Mouse (Mus musculus) MEL (cell line): Measurements from ENCODE around the gene Gm42420. TPM values are rescaled to one million over a fixed set of nuclear protein-coding genes. Genes with fewer than 3 reads are reported as not detected.

Experiments used
- DNase-seq: peaks from one replicate; pipeline ENCODE4 v3.0.0; 2011; ENCODE audit warnings: low read depth, low spot score
- H3K27ac ChIP-seq: 2 replicates; pipeline ENCODE4 v1.5.1; 2012; ENCODE audit warnings: low read depth, mild to moderate bottlenecking, control low read depth, low read length, moderate library complexity; ENCODE audit not compliant: control insufficient read depth
- H3K27me3 ChIP-seq, 2 experiments: fragments of 150-350 bp in 1 of 2; sonication (generic) in 1 of 2; 2 replicates each; pipeline ENCODE4 v1.6.1; 2012; ENCODE audit warnings: low read length in 2 of 2, mild to moderate bottlenecking in 2 of 2, improper control_type of control experiment in 1 of 2, moderate library complexity in 1 of 2; ENCODE audit not compliant: insufficient read depth in 2 of 2, control insufficient read depth in 1 of 2
- H3K36me3 ChIP-seq, 2 experiments: 2 replicates each; pipeline ENCODE4 v1.6.1; 2012 to 2014; ENCODE audit warnings: low read length in 2 of 2, improper control_type of control experiment in 1 of 2, inconsistent platforms in 1 of 2, mild to moderate bottlenecking in 1 of 2; ENCODE audit not compliant: insufficient read depth in 2 of 2, control insufficient read depth in 1 of 2
- H3K4me1 ChIP-seq, 2 experiments: fragments of 150-350 bp in 1 of 2; sonication (generic) in 1 of 2; 2 replicates each; pipeline ENCODE4 v1.6.1; 2012; ENCODE audit warnings: low read length in 2 of 2, improper control_type of control experiment in 1 of 2, mild to moderate bottlenecking in 1 of 2; ENCODE audit not compliant: insufficient read depth in 2 of 2, control insufficient read depth in 1 of 2
- H3K4me3 ChIP-seq, 2 experiments: fragments of 150-350 bp in 1 of 2; sonication (generic) in 1 of 2; 2 replicates each; pipeline ENCODE4 v1.5.1; 2012; ENCODE audit warnings: low read depth in 2 of 2, low read length in 2 of 2, mild to moderate bottlenecking in 2 of 2, moderate library complexity in 2 of 2, control low read depth in 1 of 2, improper control_type of control experiment in 1 of 2; ENCODE audit not compliant: control insufficient read depth in 1 of 2, insufficient read depth in 1 of 2
- H3K79me2 ChIP-seq: 2 replicates; pipeline ENCODE4 v1.6.1; 2012; ENCODE audit warnings: mild to moderate bottlenecking, low read length, moderate library complexity; ENCODE audit not compliant: control insufficient read depth, poor library complexity, insufficient read depth
- H3K9ac ChIP-seq: 2 replicates; pipeline ENCODE4 v1.6.1; 2012; ENCODE audit warnings: low read depth, mild to moderate bottlenecking, control low read depth, low read length, moderate library complexity; ENCODE audit not compliant: control insufficient read depth, poor library complexity, severe bottlenecking
- H3K9me3 ChIP-seq: fragments of 150-350 bp; sonication (generic); replicated peaks from 2 replicates; pipeline ENCODE4 v1.6.1; 2012; ENCODE audit warnings: mild to moderate bottlenecking, low read length, improper control_type of control experiment, moderate library complexity; ENCODE audit not compliant: insufficient read depth
- CHD2 ChIP-seq: IDR thresholded peaks from 2 replicates; pipeline ENCODE4 v1.6.1; 2011; ENCODE audit warnings: low read length, improper control_type of control experiment
- CTCF ChIP-seq, 3 experiments: IDR thresholded peaks in 2 of 3; conservative IDR thresholded peaks in 1 of 3; 2 replicates each; pipeline ENCODE4 v1.5.1; 2011 to 2012; ENCODE audit warnings: low read length in 3 of 3, low read depth in 2 of 3, mild to moderate bottlenecking in 2 of 3, improper control_type of control experiment in 1 of 3, inconsistent platforms in 1 of 3, mixed read lengths in 1 of 3, moderate library complexity in 1 of 3; ENCODE audit not compliant: control insufficient read depth in 1 of 3, insufficient read depth in 1 of 3, poor library complexity in 1 of 3, severe bottlenecking in 1 of 3
- E2F4 ChIP-seq: IDR thresholded peaks from 2 replicates; pipeline ENCODE4 v1.6.1; 2011; ENCODE audit warnings: low read depth, low read length, improper control_type of control experiment, borderline replicate concordance
- ELF1 ChIP-seq: IDR thresholded peaks from 2 replicates; pipeline ENCODE4 v1.6.1; 2014; ENCODE audit warnings: low read depth, mild to moderate bottlenecking, inconsistent platforms, low read length, improper control_type of control experiment, moderate library complexity
- GABPA ChIP-seq: IDR thresholded peaks from 2 replicates; pipeline ENCODE4 v1.6.1; 2012; ENCODE audit warnings: low read depth, mild to moderate bottlenecking, inconsistent platforms, low read length, improper control_type of control experiment, moderate library complexity
- GATA1 ChIP-seq: IDR thresholded peaks from 2 replicates; pipeline ENCODE4 v1.6.1; 2011; ENCODE audit warnings: low read depth, low read length, improper control_type of control experiment
- HCFC1 ChIP-seq: IDR thresholded peaks from 2 replicates; pipeline ENCODE4 v1.6.1; 2012; ENCODE audit warnings: low read depth, mild to moderate bottlenecking, inconsistent platforms, low read length, improper control_type of control experiment, moderate library complexity
- KAT2A ChIP-seq: conservative IDR thresholded peaks from 2 replicates; pipeline ENCODE4 v1.6.1; 2012; ENCODE audit warnings: low read depth, low read length, improper control_type of control experiment, inconsistent platforms
- MAX ChIP-seq: IDR thresholded peaks from 2 replicates; pipeline ENCODE4 v1.6.1; 2011; ENCODE audit warnings: low read length, improper control_type of control experiment
- MXI1 ChIP-seq: IDR thresholded peaks from 2 replicates; pipeline ENCODE4 v1.6.1; 2011; ENCODE audit warnings: mild to moderate bottlenecking, low read depth, low read length, improper control_type of control experiment
- NRF1 ChIP-seq: IDR thresholded peaks from 2 replicates; pipeline ENCODE4 v1.6.1; 2014; ENCODE audit warnings: low read depth, mild to moderate bottlenecking, inconsistent platforms, low read length, improper control_type of control experiment, moderate library complexity; ENCODE audit not compliant: poor library complexity, insufficient read depth, severe bottlenecking
- POLR2AphosphoS2 ChIP-seq: IDR thresholded peaks from 2 replicates; pipeline ENCODE4 v1.6.1; 2011; ENCODE audit warnings: low read length, improper control_type of control experiment
- POLR2AphosphoS5 ChIP-seq: IDR thresholded peaks from 2 replicates; pipeline ENCODE4 v1.6.1; 2012; ENCODE audit warnings: low read depth, borderline replicate concordance, mild to moderate bottlenecking, inconsistent platforms, low read length, moderate library complexity, mixed read lengths
- RAD21 ChIP-seq: IDR thresholded peaks from 2 replicates; pipeline ENCODE4 v1.6.1; 2011; ENCODE audit warnings: mild to moderate bottlenecking, low read depth, low read length, improper control_type of control experiment
- SIN3A ChIP-seq: IDR thresholded peaks from 2 replicates; pipeline ENCODE4 v1.6.1; 2012; ENCODE audit warnings: low read length, improper control_type of control experiment, inconsistent platforms
- TBP ChIP-seq: IDR thresholded peaks from 2 replicates; pipeline ENCODE4 v1.8.0; 2011; ENCODE audit warnings: low read depth, low read length, improper control_type of control experiment
- USF1 ChIP-seq: IDR thresholded peaks from 2 replicates; pipeline ENCODE4 v1.6.1; 2014; ENCODE audit warnings: low read depth, mild to moderate bottlenecking, inconsistent platforms, low read length, improper control_type of control experiment, moderate library complexity
- ZKSCAN1 ChIP-seq: IDR thresholded peaks from 2 replicates; pipeline ENCODE4 v1.6.1; 2012; ENCODE audit warnings: low read depth, mild to moderate bottlenecking, inconsistent platforms, low read length, improper control_type of control experiment, moderate library complexity
- ZMIZ1 ChIP-seq: IDR thresholded peaks from 2 replicates; pipeline ENCODE4 v1.6.1; 2012; ENCODE audit warnings: low read depth, mild to moderate bottlenecking, inconsistent platforms, low read length, improper control_type of control experiment, moderate library complexity
- polyA plus RNA-seq, 2 experiments: library from polyadenylated mRNA; stranded (reverse) in 1 of 2; unstranded in 1 of 2; fragments of >175 nt in 1 of 2; fragments of >200 nt in 1 of 2; gene quantifications; 2 replicates each; pipeline versions ENCODE4 v1.2.1 to v1.2.4; 2012; ENCODE audit warnings: low replicate concordance in 2 of 2, low read depth in 1 of 2; ENCODE audit not compliant: insufficient read length in 2 of 2, insufficient read depth in 1 of 2, missing spikeins in 1 of 2
- total RNA-seq: library from RNA; depleted of rRNA; stranded (reverse); fragments of 300-350 nt; gene quantifications from 2 replicates; pipeline ENCODE4 v1.2.3, GENCODE M21; 2012

Gm42420 gene
- total and polyA plus RNA-seq, 3 experiments: 1.5 to 1.9 TPM; not detected in 1

- peak; percentile 70; the same call in 1 of the 2 replicates for TF ChIP-seq MAX
- TF ChIP-seq POLR2AphosphoS5: 0 out of 2 replicates have a peak, but pooled peaks have one; percentile 66
- no peak for TF ChIP-seq CHD2
- TF ChIP-seq ELF1: peak; percentile 57
- no peak for TF ChIP-seq GATA1
- peak; percentile 97 for TF ChIP-seq POLR2AphosphoS2
- TF ChIP-seq NRF1: peak; percentile 41; the same call in 1 of the 2 replicates
- TF ChIP-seq MXI1: peak; percentile 45; the same call in 1 of the 2 replicates
- TF ChIP-seq ZKSCAN1: peak; percentile 56; the same call in 1 of the 2 replicates
- TF ChIP-seq ZMIZ1: peak; percentile 94
- peak; percentile 76 for TF ChIP-seq KAT2A
- peak; percentile 42; the same call in 1 of the 2 replicates for TF ChIP-seq GABPA
- TF ChIP-seq HCFC1: peak; percentile 94
- no peak for TF ChIP-seq CTCF (IDR thresholded peaks at IDR 0.05 in 2 of 3, conservative IDR thresholded peaks at IDR 0.05 in 1 of 3; ENCODE audit: control insufficient read depth in 1 of 3, insufficient read depth in 1 of 3, low read depth in 2 of 3, low read length in 3 of 3, poor library complexity in 1 of 3, severe bottlenecking in 1 of 3)
- no peak for TF ChIP-seq E2F4
- TF ChIP-seq TBP: peak; percentile 78
These were observed 7.1 kb downstream of the Gm42420 start, which contains the start of gene Ndufb2 (continued) for GRCm38 (mm10) chr6:39592401-39593214.

DNA sequence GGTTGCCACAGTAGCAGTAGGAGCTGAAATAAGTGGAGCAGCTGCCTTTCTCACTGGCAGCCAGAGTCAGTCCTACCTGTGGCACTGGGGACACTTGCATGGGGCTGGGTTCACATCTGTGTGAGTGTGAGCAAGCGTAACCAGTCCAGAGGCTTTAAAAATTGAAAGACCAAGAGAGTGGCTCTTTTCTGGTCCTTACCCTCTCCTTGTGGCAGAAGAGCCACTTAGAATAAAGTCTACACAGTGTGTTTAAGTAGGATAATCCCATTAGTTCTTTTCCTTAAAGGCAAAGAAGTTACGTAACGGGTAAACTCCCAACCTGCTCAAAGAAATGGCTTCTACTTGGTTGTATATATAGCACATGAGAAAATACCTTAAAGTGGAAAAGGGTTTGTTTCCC lies 15.3 kb downstream of the Gm42420 start:
- H3K79me2 ChIP-seq: no peaks in the 10 kb centered on the region
- H3K9me3 ChIP-seq: no peaks in the 10 kb centered on the region
- H3K9ac ChIP-seq: no peak overlapping the region
- no peaks in the 10 kb centered on the region for H3K4me1 ChIP-seq
- H3K4me3 ChIP-seq: no peak overlapping the region
- TF ChIP-seq POLR2AphosphoS5: no peak
- TF ChIP-seq E2F4: no peak
- TF ChIP-seq RAD21: no peak
- TF ChIP-seq MAX: no peak
- no peak for TF ChIP-seq SIN3A
- TF ChIP-seq GABPA: no peak
- no peak for TF ChIP-seq USF1
- TF ChIP-seq, all 39 proteins: peak for 0
- Histone ChIP-seq H3K27ac (no peak overlapping the region), H3K36me3 (peaks cover 0 to 13% of the 10 kb centered on the region in 2 experiments; a peak in 2 of 4 replicates), H3K27me3 (no peaks in the 10 kb centered on the region)
- no peak for DNase-seq
